In genomic region chr2:91101124-91101740, GRCm38 (mm10) we compare ENCODE assay signal across 8 mouse cellular contexts. TPM values are rescaled to one million over a fixed set of nuclear protein-coding genes. Genes with fewer than 3 reads are reported as not detected.
DNase-seq lines count a peak whose midpoint lies in the region; ATAC-seq lines count a peak whose summit lies in the region.

No protein-coding gene starts in this region.

- ATAC-seq in inflammation-experienced regulatory T-cells, adult 6 months, result peak; percentile 94
- ATAC-seq in megakaryocyte progenitor cell, adult 5-6 weeks (replicated peaks; ENCODE audit: poor library complexity), result peak; percentile 80

- peak; percentile 96 for DNase-seq in adipocyte (ENCODE audit: low spot score)
- peak; percentile 89 for DNase-seq in embryo, embryonic 10 days (ENCODE audit: low spot score)
- DNase-seq in gastrocnemius, postnatal 14 days, result peak; percentile 93
- peak; percentile 84 to 93 for DNase-seq in left cerebral cortex, postnatal 10 days (ENCODE audit: extremely low spot score in 1 of 2, low spot score in 2 of 2)
- peak; percentile 96 for DNase-seq in right cerebral cortex, postnatal 14 days
- peak; percentile 93 for DNase-seq in urinary bladder, postnatal 25 days (ENCODE audit: low spot score)

- intact Hi-C loops in gastrocnemius, postnatal 14 days (cut with DNase I; ENCODE audit: low total_unique reads), result loop anchor here (2.0 kb wide), 1 partner anchor 28 kb away; no protein-coding TSS in a partner anchor
- intact Hi-C loops in left cerebral cortex, postnatal 10 days (cut with DNase I), result loop anchor here (2.0 kb wide), 1 partner anchor 30 kb away; the partner anchor contains the start of gene Slc39a13

RNA-seq across cellular contexts. Expression of gene Mybpc3, which starts 16.7 kb away (rescaled TPM):
- total RNA-seq in gastrocnemius, postnatal 14 days (2021), result under 1 TPM in 1 of 2 experiments, not detected in 1; 0.09 TPM
- polyA plus RNA-seq in inflammation-experienced regulatory T-cells, adult 6 months (2017; shearing (Covaris generic)), result not detected
- under 1 TPM; 0.51 to 0.61 TPM for total RNA-seq in left cerebral cortex, postnatal 10 days (2021)
- total RNA-seq in megakaryocyte progenitor cell, adult 5-6 weeks (2015), result 0.17 TPM in 1 of 2 replicates, not detected in the other
- total RNA-seq in megakaryocyte progenitor cell, adult 5-6 weeks (2017), result 0.20 TPM in 1 of 2 replicates, not detected in the other

RNA-seq across cellular contexts. Expression of gene Spi1, which starts 19.0 kb away (rescaled TPM):
- 1 to 10 TPM; 1.5 to 2.1 TPM for total RNA-seq in gastrocnemius, postnatal 14 days (2021)
- polyA plus RNA-seq in inflammation-experienced regulatory T-cells, adult 6 months (2017; shearing (Covaris generic)), result under 1 TPM in 1 of 3 experiments, not detected in 2; 0.68 TPM
- total RNA-seq in left cerebral cortex, postnatal 10 days (2021), result 1 to 10 TPM; 5.2 to 5.6 TPM
- total RNA-seq in megakaryocyte progenitor cell, adult 5-6 weeks (2015), result 182 and 235 TPM in 2 replicates
- total RNA-seq in megakaryocyte progenitor cell, adult 5-6 weeks (2017), result 82.5 and 97.3 TPM in 2 replicates

RNA-seq across cellular contexts. Expression of gene Slc39a13, which starts 31.0 kb away (rescaled TPM):
- total RNA-seq in gastrocnemius, postnatal 14 days (2021), result 10 to 100 TPM; 21.7 to 25.9 TPM
- 10 to 100 TPM; 18.5 to 28.5 (median 23.3) TPM for polyA plus RNA-seq in inflammation-experienced regulatory T-cells, adult 6 months (2017; shearing (Covaris generic))
- total RNA-seq in left cerebral cortex, postnatal 10 days (2021), result 10 to 100 TPM; 25.7 to 27.6 TPM
- total RNA-seq in megakaryocyte progenitor cell, adult 5-6 weeks (2015), result 9.2 and 14.8 TPM in 2 replicates
- total RNA-seq in megakaryocyte progenitor cell, adult 5-6 weeks (2017), result 7.0 and 8.9 TPM in 2 replicates

RNA-seq across cellular contexts. Expression of gene Psmc3, which starts 47.4 kb away (rescaled TPM):
- 100 to 1,000 TPM; 279 to 288 TPM for total RNA-seq in gastrocnemius, postnatal 14 days (2021)
- 100 to 1,000 TPM; 197 to 219 (median 204) TPM for polyA plus RNA-seq in inflammation-experienced regulatory T-cells, adult 6 months (2017; shearing (Covaris generic))
- 100 to 1,000 TPM; 207 to 208 TPM for total RNA-seq in left cerebral cortex, postnatal 10 days (2021)
- total RNA-seq in megakaryocyte progenitor cell, adult 5-6 weeks (2015), result 102 and 103 TPM in 2 replicates
- total RNA-seq in megakaryocyte progenitor cell, adult 5-6 weeks (2017), result 310 and 320 TPM in 2 replicates

Comparison
In these comparisons a context has a peak if more than half of its experiments do, and no peak if none do; other contexts are left out.
1. Peak in every context shown above with its lines: DNase-seq and ATAC-seq.
2. RNA of gene Spi1, which starts 19.0 kb away (total RNA-seq): 82.5 to 235 TPM in megakaryocyte progenitor cell, adult 5-6 weeks; 5.2 to 5.6 TPM in left cerebral cortex, postnatal 10 days and 1.5 to 2.1 TPM in gastrocnemius, postnatal 14 days; every median in the first group is over 10 times any median in the second.